Mouse (Mus musculus) ES-E14 (cell line): ENCODE measurements around the gene Gja6.

Source experiments
- CHD2 ChIP-seq: IDR thresholded peaks from 2 replicates; pipeline ENCODE4 v1.6.1; 2014; ENCODE audit warnings: mild to moderate bottlenecking, low read depth, low read length, inconsistent platforms
- HCFC1 ChIP-seq: IDR thresholded peaks from 2 replicates; pipeline ENCODE4 v1.6.1; 2012; ENCODE audit warnings: low read length, inconsistent platforms, borderline replicate concordance; ENCODE audit not compliant: insufficient read depth
- ZC3H11A ChIP-seq: IDR thresholded peaks from 2 replicates; pipeline ENCODE4 v1.6.1; 2012; ENCODE audit warnings: low read depth, mild to moderate bottlenecking, inconsistent platforms, low read length, borderline replicate concordance
- ZNF384 ChIP-seq: IDR thresholded peaks from 2 replicates; pipeline ENCODE4 v1.6.1; 2012; ENCODE audit warnings: low read depth, low read length, inconsistent platforms

DNA sequence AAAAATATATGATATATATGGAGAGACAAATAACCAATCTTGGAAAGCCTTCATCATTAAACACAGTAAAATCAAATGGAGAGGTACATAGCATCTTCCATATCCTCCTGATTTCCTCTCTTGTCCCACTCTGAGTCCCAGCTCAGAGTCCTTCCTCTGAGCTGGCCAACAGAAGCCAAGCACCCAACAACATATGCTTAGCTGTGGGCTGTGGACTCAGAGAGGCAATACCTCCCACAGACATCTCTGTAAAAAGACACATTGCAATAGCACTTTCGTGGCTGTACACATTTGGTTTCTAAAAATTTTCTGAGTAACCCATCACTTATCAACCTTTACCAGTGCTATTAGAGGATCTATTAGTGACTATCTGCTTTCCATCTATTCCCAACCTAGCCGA is 42.7 kb upstream of the Gja6 start:
- TF ChIP-seq HCFC1 (no peak), ZNF384 (no peak), ZC3H11A (no peak), CHD2 (no peak)
